Comparison of ENCODE assay signal across 8 mouse cellular contexts in the genomic region with DNA sequence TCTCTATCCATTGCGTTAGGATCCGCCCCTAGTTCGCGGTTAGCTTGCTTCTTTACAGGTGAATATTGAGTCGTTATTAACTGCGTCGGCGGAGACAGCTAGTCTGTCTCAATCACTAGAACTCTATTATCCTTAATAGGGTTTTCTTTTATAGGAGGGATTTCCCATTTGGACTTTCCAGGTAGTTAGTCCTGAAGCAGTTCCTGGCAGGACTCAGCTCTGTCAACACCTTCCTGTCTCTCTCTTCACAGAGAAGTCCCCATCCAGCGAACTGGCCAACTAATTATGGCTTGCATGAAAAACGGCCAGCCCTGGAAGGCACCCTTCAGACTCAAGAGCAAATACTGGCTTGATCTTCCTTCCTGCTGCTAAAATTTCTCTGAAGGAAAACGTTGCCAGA. TPM values are rescaled to one million over a fixed set of nuclear protein-coding genes. Genes with fewer than 3 reads are reported as not detected.
DNase-seq lines count a peak whose midpoint lies in the region; ATAC-seq and TF ChIP-seq lines count a peak whose summit lies in the region.

No protein-coding gene starts in this region.

- peak overlapping the region; percentile 96 for H3K27ac ChIP-seq in left cerebral cortex, adult 2 months
- peak overlapping the region; percentile 24; the same call in 1 of the 2 replicates for H3K27ac ChIP-seq in heart, embryonic 16.5 days (ENCODE audit: low read length)

- no peaks in the 10 kb centered on the region for H3K36me3 ChIP-seq in heart, embryonic 16.5 days (ENCODE audit: control insufficient read depth, insufficient read depth)

- WGBS in heart, embryonic 16.5 days: 7% methylated on average over 11 of the region's 11 CpGs

- H3K9ac ChIP-seq in heart, embryonic 16.5 days (ENCODE audit: low read length): peak overlapping the region; percentile 89

- H3K9me3 ChIP-seq in heart, embryonic 16.5 days (replicated peaks; ENCODE audit: control insufficient read depth, low read length): no peaks in the 10 kb centered on the region

- H3K4me1 ChIP-seq in heart, embryonic 16.5 days (ENCODE audit: control insufficient read depth, insufficient read depth, low read length): peaks cover 29% of the 10 kb centered on the region

- no peak for TF ChIP-seq CTCF in left cerebral cortex, adult 2 months (IDR thresholded peaks at IDR 0.05)

- H3K4me3 ChIP-seq in left cerebral cortex, adult 2 months: peak overlapping the region; percentile 73
- peak overlapping the region; percentile 81 for H3K4me3 ChIP-seq in heart, embryonic 16.5 days (ENCODE audit: low read length)

- no peak for ATAC-seq in heart, embryonic 16.5 days (replicated peaks; ENCODE audit: extremely low read depth, insufficient read depth, low FRiP score)

- intact Hi-C loops in left cerebral cortex, adult 2 months (cut with DNase I): loop anchor here (5.0 to 10.0 kb wide), 4 partner anchors 122 to 340 kb away; a partner anchor contains a TSS
- intact Hi-C loops in gastrocnemius, postnatal 14 days (cut with DNase I; ENCODE audit: low total_unique reads): no loop called here

- peaks cover 3% of the 10 kb centered on the region; the same call in 1 of the 2 replicates for H3K27me3 ChIP-seq in heart, embryonic 16.5 days (ENCODE audit: control insufficient read depth, insufficient read depth, low read length)

- peak; percentile 11 for DNase-seq in embryo, embryonic 9.5 days (ENCODE audit: extremely low spot score)
- no peak for DNase-seq in embryo, embryonic 10 days (ENCODE audit: low spot score)
- no peak for DNase-seq in left cerebral cortex, adult 2 months (ENCODE audit: extremely low spot score in 1 of 2, low spot score in 2 of 2)
- DNase-seq in left cerebral cortex, adult 9 months (ENCODE audit: low spot score in 2 of 2): no peak
- DNase-seq in neural tube, embryonic 10.5 days (ENCODE audit: extremely low spot score, low spot score): peak; percentile 15
- DNase-seq in thymus, postnatal 14 days: no peak
- DNase-seq in gastrocnemius, postnatal 14 days: no peak

- H3K4me2 ChIP-seq in heart, embryonic 16.5 days (ENCODE audit: low read depth, low read length): peak overlapping the region; percentile 100

RNA-seq across cellular contexts. Expression of a gene that starts 1.4 kb away (rescaled TPM):
- 10 to 100 TPM; 65.7 to 75.6 TPM for total RNA-seq in left cerebral cortex, adult 2 months (2021)
- polyA plus RNA-seq in heart, embryonic 16.5 days (2015; fragmentation: Nextera tagmentation; extraction: Ambion mirVana): 3.1 and 3.7 TPM in 2 replicates
- total RNA-seq in gastrocnemius, postnatal 14 days (2021): 1 to 10 TPM; 3.2 TPM

Comparison
In these comparisons a context has a peak if more than half of its experiments do, and no peak if none do; other contexts are left out.
1. DNase-seq: peak in embryo, embryonic 9.5 days (single experiment) and neural tube, embryonic 10.5 days (single experiment); none in embryo, embryonic 10 days (single experiment), left cerebral cortex, adult 2 months (0 of 2), left cerebral cortex, adult 9 months (0 of 2), thymus, postnatal 14 days (single experiment) and gastrocnemius, postnatal 14 days (single experiment).
2. RNA of a gene that starts 1.4 kb away (total RNA-seq): 65.7 to 75.6 TPM in left cerebral cortex, adult 2 months; 3.2 TPM in gastrocnemius, postnatal 14 days; every median in the first group is over 10 times any median in the second.